Mouse (Mus musculus) forebrain, embryonic 10.5 days (tissue): ENCODE measurements at regions not wholly inside any gene's neighbourhood (a gene's known extent, or its start where the extent isn't known, plus 50 kb on each side); places are given as distances from the start of the nearest gene placed in this dataset.
"Not testable (repeated sequence)": the region's sequence is repeated elsewhere in the genome, so short reads cannot be mapped to it uniquely, and the experiment has no call there.

Source experiments
- DNase-seq: peaks from one replicate; pipeline ENCODE4 v3.0.0-alpha.2; 2017; ENCODE audit warnings: low spot score; ENCODE audit errors: extremely low spot score
- H3K27ac ChIP-seq: fragments of 300-500 bp; sonication (generic); 2 replicates; pipeline ENCODE4 v1.5.1; 2016; ENCODE audit warnings: mild to moderate bottlenecking
- H3K27me3 ChIP-seq: fragments of 300-500 bp; sonication (generic); 2 replicates; pipeline ENCODE4 v1.6.1; 2016; ENCODE audit warnings: mild to moderate bottlenecking; ENCODE audit not compliant: poor library complexity, severe bottlenecking
- H3K36me3 ChIP-seq: fragments of 300-500 bp; sonication (generic); replicated peaks from 2 replicates; pipeline ENCODE4 v1.6.1; 2016; ENCODE audit warnings: mild to moderate bottlenecking, moderate library complexity
- H3K4me1 ChIP-seq: fragments of 300-500 bp; sonication (generic); 2 replicates; pipeline ENCODE4 v1.6.1; 2016
- H3K4me3 ChIP-seq: fragments of 300-500 bp; sonication (generic); 2 replicates; pipeline ENCODE4 v1.5.1; 2016; ENCODE audit warnings: mild to moderate bottlenecking, moderate library complexity
- H3K9me3 ChIP-seq: fragments of 300-500 bp; sonication (generic); 2 replicates; pipeline ENCODE4 v1.6.1; 2016; ENCODE audit warnings: mild to moderate bottlenecking, moderate library complexity
- WGBS: fragments of 180-500 bp; shearing (Covaris S2); methylation state at CpG from one replicate; pipeline ENCODE4 v1.1.7; 2016; 5-methylcytosine and 5-hydroxymethylcytosine counted together

GRCm38 (mm10) chr7:118320307-118320706, 76.8 kb upstream of the Smg1 start:
- Histone ChIP-seq H3K4me1 (0 out of 2 replicates have a peak, but pooled peaks cover 7% of the 10 kb centered on the region), H3K27ac (no peak overlapping the region), H3K9me3 (no peaks in the 10 kb centered on the region), H3K27me3 (no peaks in the 10 kb centered on the region), H3K4me3 (no peak overlapping the region), H3K36me3 (no peaks in the 10 kb centered on the region)
- DNase-seq: no peak
- whole genome bisulfite sequencing: 88% methylated on average over 4 of the region's 4 CpGs

- no peaks in the 10 kb centered on the region for H3K27me3 ChIP-seq
- H3K9me3 ChIP-seq: no peaks in the 10 kb centered on the region
- DNase-seq: no peak
- no peak overlapping the region for H3K4me3 ChIP-seq
- 0 out of 2 replicates have a peak, but pooled peaks cover 7% of the 10 kb centered on the region for H3K4me1 ChIP-seq
- H3K36me3 ChIP-seq: no peaks in the 10 kb centered on the region
- WGBS: 78% methylated on average over 12 of the region's 12 CpGs
- H3K27ac ChIP-seq: no peak overlapping the region
These were observed 75.1 kb upstream of the Smg1 start for GRCm38 (mm10) chr7:118318432-118319135.

- H3K9me3 ChIP-seq, H3K27me3 ChIP-seq, H3K27ac ChIP-seq, H3K4me1 ChIP-seq, H3K36me3 ChIP-seq, DNase-seq, H3K4me3 ChIP-seq: not testable (repeated sequence)
- 81% methylated on average over 10 of the region's 10 CpGs for WGBS
These were observed 71.4 kb upstream of the Smg1 start for GRCm38 (mm10) chr7:118314886-118315285.

- Histone ChIP-seq H3K4me1 (0 out of 2 replicates have a peak, but pooled peaks cover 7% of the 10 kb centered on the region), H3K36me3 (no peaks in the 10 kb centered on the region), H3K27ac (no peak overlapping the region), H3K27me3 (no peaks in the 10 kb centered on the region), H3K9me3 (no peaks in the 10 kb centered on the region), H3K4me3 (no peak overlapping the region)
- WGBS: 85% methylated on average over 8 of the region's 8 CpGs
- no peak for DNase-seq
These were observed 70.8 kb upstream of the Smg1 start for GRCm38 (mm10) chr7:118314228-118314658.

DNA sequence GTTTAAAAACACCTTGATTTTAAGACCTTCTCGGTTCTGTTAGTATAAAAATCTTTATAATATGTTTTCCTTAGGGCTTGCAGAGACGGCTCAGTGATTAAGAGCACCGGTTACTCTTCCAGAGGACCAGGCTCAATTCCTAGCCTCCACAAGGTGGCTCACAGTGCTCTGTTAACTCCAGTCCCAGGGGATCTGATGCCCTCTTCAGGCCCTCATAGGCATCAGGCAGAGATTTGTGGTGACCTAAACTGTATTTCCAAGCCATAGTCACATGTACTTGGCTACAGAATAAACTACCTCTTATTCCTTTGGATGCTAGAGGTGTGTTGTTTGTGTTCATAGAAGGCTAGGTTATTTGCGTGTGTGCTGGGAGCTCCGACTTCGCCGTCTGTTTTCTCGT, 70.3 kb upstream of the Smg1 start:
- Histone ChIP-seq H3K36me3 (no peaks in the 10 kb centered on the region), H3K27ac (no peak overlapping the region), H3K4me1 (0 out of 2 replicates have a peak, but pooled peaks cover 7% of the 10 kb centered on the region), H3K4me3 (no peak overlapping the region), H3K9me3 (no peaks in the 10 kb centered on the region), H3K27me3 (no peaks in the 10 kb centered on the region)
- WGBS: 69% methylated on average over 8 of the region's 8 CpGs
- no peak for DNase-seq

- H3K27ac ChIP-seq: no peak overlapping the region
These were observed 66.3 kb upstream of the Smg1 start for GRCm38 (mm10) chr7:118309733-118310132.

DNA sequence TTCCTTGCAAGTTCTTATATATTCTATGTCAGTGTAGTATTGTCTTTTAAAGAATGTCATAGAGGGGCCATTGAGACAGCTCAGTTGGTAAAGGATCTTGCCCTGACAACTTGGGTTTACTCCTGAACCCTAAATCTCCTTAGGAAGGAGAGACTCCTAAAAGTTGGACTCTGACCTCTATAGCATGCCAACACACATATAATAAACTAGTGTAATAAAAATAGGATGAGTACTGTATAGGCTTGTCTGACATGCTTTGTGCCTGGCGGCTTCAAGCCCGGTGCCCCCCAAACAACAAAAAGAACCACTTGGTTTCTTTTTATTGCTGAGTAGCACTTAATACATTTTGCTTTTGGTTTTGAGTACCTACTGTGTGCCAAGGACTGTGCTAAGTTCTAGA, 65.4 kb upstream of the Smg1 start:
- Histone ChIP-seq H3K4me1 (peaks cover 3% of the 10 kb centered on the region; the same call in 1 of the 2 replicates), H3K27me3 (no peaks in the 10 kb centered on the region), H3K4me3 (no peak overlapping the region), H3K27ac (no peak overlapping the region), H3K36me3 (no peaks in the 10 kb centered on the region), H3K9me3 (no peaks in the 10 kb centered on the region)
- WGBS: 97% methylated on average over 2 of the region's 2 CpGs
- DNase-seq: no peak

More at GRCm38 (mm10) chr7:118309733-118310132, 66.3 kb upstream of the Smg1 start:
- Histone ChIP-seq H3K27me3 (no peaks in the 10 kb centered on the region), H3K4me3 (no peak overlapping the region), H3K36me3 (no peaks in the 10 kb centered on the region), H3K9me3 (no peaks in the 10 kb centered on the region), H3K4me1 (peaks cover 3% of the 10 kb centered on the region; the same call in 1 of the 2 replicates)
- WGBS: 87% methylated on average over 5 of the region's 5 CpGs
- DNase-seq: no peak

DNA sequence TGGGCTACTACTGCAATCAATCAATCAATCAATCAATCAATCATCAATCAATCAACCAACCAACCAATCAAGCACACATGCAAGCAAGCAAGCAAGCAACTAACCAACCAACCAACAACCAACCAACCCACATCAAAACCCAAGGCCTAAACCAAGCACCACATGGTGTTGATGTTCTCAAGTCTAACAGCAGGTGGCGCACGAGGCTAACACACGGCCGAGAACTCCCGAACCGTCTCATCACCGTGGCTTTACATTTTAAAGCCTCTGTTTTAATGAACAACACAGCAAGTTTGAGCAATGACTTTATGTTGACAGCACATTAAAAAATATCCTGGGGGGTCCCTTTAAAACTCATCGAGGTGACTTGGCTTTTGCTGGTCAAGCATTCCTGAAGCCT, 61.3 kb upstream of the Smg1 start:
- Histone ChIP-seq H3K27me3 (no peaks in the 10 kb centered on the region), H3K4me1 (peaks cover 7% of the 10 kb centered on the region; the same call in 1 of the 2 replicates), H3K27ac (no peak overlapping the region), H3K4me3 (no peak overlapping the region), H3K36me3 (no peaks in the 10 kb centered on the region), H3K9me3 (no peaks in the 10 kb centered on the region)
- DNase-seq: peak; percentile 76
- WGBS: under 1% methylated on average over 8 of the region's 8 CpGs

GRCm38 (mm10) chr7:118304338-118304737, 60.9 kb upstream of the Smg1 start:
- no peak overlapping the region for H3K4me3 ChIP-seq
- H3K4me1 ChIP-seq: peaks cover 7% of the 10 kb centered on the region; the same call in 1 of the 2 replicates
- no peak for DNase-seq
- no peaks in the 10 kb centered on the region for H3K9me3 ChIP-seq
- no peaks in the 10 kb centered on the region for H3K36me3 ChIP-seq
- no peak overlapping the region for H3K27ac ChIP-seq
- 75% methylated on average over 2 of the region's 2 CpGs for WGBS
- H3K27me3 ChIP-seq: no peaks in the 10 kb centered on the region

DNA sequence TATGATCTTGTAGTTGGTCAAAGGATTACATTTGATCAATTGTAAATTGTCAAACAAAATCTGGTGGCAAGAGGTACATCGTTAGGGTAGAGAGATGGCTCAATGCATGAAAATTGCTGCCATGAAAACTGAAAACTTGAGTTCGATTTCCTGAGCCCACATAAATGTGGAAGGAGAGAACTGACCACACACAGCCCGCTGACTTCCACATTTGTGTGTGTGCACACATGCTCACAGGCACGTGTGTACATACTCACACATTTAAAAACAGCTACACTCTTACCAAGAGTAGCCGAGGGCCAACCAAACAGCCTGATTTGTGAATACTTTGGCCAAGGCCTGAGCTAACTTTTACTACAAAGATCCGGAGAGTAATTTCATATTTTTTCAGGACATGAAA, 60.5 kb upstream of the Smg1 start:
- no peak for DNase-seq
- no peaks in the 10 kb centered on the region for H3K9me3 ChIP-seq
- no peaks in the 10 kb centered on the region for H3K36me3 ChIP-seq
- H3K27me3 ChIP-seq: no peaks in the 10 kb centered on the region
- H3K27ac ChIP-seq: no peak overlapping the region
- H3K4me1 ChIP-seq: peaks cover 7% of the 10 kb centered on the region; the same call in 1 of the 2 replicates
- H3K4me3 ChIP-seq: no peak overlapping the region
- 90% methylated on average over 6 of the region's 6 CpGs for whole genome bisulfite sequencing

DNA sequence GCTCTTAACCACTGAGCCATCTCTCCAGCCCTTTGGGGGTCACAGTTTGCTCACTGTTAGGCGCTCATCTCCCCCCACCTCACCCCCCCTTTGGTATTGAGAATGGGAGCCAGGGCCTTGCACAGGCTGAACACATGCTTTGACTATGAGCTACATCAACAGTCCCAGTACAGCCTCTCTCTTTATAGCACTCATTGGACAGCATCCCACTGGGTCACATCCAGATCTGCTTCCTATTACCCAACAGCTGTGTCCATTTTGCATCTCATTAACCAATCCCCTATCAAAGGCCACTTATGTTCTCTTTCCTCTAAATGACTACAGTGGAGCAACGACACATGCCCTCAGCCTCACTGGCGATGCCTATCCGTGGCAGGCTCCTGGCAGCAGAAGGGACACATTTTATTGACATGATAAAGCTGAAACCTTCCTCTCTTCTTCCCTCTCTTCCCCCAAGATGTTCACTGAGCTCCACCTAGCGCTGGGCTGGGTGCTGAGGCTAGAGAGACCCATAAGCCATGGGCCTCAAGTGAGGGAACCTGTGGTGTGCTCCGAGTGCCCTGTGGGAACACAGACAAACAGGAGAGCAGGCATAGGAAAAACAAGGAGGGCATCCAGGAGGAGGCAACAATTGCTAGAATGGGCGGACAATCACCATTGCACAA, 57.3 kb upstream of the Smg1 start:
- Histone ChIP-seq H3K4me3 (no peak overlapping the region), H3K9me3 (no peaks in the 10 kb centered on the region), H3K27ac (no peak overlapping the region), H3K4me1 (peaks cover 15% of the 10 kb centered on the region), H3K27me3 (no peaks in the 10 kb centered on the region), H3K36me3 (no peaks in the 10 kb centered on the region)
- no peak for DNase-seq
- WGBS: 70% methylated on average over 7 of the region's 7 CpGs

- Histone ChIP-seq H3K9me3 (peaks cover 11% of the 10 kb centered on the region), H3K27ac (peak overlapping the region; percentile 70), H3K4me1 (peaks cover 11% of the 10 kb centered on the region), H3K27me3 (no peaks in the 10 kb centered on the region), H3K4me3 (peak overlapping the region; percentile 23), H3K36me3 (no peaks in the 10 kb centered on the region)
- DNase-seq: peak; percentile 85
- WGBS: 2% methylated on average over 13 of the region's 13 CpGs
These were observed 54.1 kb upstream of the Smg1 start for GRCm38 (mm10) chr7:118297613-118298012.

DNA sequence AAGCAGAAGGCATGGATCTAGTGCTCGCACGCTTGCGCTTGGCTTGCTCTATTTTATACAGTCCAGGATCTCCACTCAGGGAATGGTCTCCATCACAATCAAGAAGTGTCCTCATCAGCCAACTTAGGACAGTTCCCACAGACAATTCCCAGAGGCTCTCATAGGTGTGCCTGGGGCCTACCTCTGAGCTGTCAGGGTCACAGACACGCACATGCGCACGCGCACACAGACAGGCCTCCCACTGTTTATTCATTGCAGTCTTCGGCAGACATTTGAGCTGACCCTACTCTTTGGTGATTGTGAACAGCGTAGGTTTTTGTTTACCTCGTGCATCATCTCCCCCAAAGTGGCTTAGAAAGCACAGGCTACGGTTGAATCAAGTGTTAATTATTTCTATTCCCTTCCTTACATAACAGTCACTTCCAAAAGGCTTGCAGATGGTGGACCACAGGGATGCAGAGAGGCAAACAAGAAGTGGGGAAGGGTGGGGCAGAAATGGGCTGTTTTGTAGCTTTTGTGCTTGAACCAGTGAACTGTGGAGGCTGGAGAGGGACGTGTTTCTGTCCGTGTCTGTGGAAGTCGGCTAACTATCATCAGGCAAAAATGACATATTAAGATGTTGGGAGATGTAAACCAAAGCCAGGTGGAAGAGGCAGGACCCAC, 53.5 kb upstream of the Smg1 start:
- peaks cover 11% of the 10 kb centered on the region for H3K4me1 ChIP-seq
- peak overlapping the region; percentile 23 for H3K4me3 ChIP-seq
- no peaks in the 10 kb centered on the region for H3K36me3 ChIP-seq
- no peaks in the 10 kb centered on the region for H3K27me3 ChIP-seq
- no peak for DNase-seq
- H3K9me3 ChIP-seq: peaks cover 11% of the 10 kb centered on the region
- peak overlapping the region; percentile 70 for H3K27ac ChIP-seq
- WGBS: 71% methylated on average over 14 of the region's 14 CpGs
